Mouse (Mus musculus) induced T-regulatory cell, adult 2 months (primary cell): ENCODE results near the gene Sars.

ENCODE experiments used
- DNase-seq: peaks from one replicate; pipeline ENCODE4 v3.0.0-alpha.2; 2012; ENCODE audit warnings: low read depth

Sars gene

GRCm38 (mm10) chr3:108392299-108392698 lies 52.7 kb downstream of the Sars start:
- DNase-seq = no peak

GRCm38 (mm10) chr3:108389111-108389545 lies 55.9 kb downstream of the Sars start:
- DNase-seq = peak; percentile 98

GRCm38 (mm10) chr3:108386186-108386585 lies 58.8 kb downstream of the Sars start:
- DNase-seq = no peak

GRCm38 (mm10) chr3:108384425-108384824 lies 60.6 kb downstream of the Sars start:
- no peak for DNase-seq

GRCm38 (mm10) chr3:108383485-108384354 lies 61.3 kb downstream of the Sars start, which contains the start of gene Psrc1:
Gene Psrc1 (plus strand): TSS chr3:108383839.
- DNase-seq = peak; percentile 81

- peak; percentile 56 for DNase-seq
Measured at GRCm38 (mm10) chr3:108381945-108382875, 62.8 kb downstream of the Sars start.

GRCm38 (mm10) chr3:108380695-108381094 lies 64.3 kb downstream of the Sars start:
- peak; percentile 35 for DNase-seq

GRCm38 (mm10) chr3:108378875-108379663 lies 65.9 kb downstream of the Sars start:
- no peak for DNase-seq
